Mouse (Mus musculus) heart, postnatal 25 days (tissue): Measurements from ENCODE around the gene Tlx1. TPM values are rescaled to one million over a fixed set of nuclear protein-coding genes. Genes with fewer than 3 reads are reported as not detected.

Source experiments
- total RNA-seq, 2 experiments: library from RNA; stranded (reverse); gene quantifications; 2 replicates each; pipeline ENCODE4 v1.2.3; 2021

Tlx1 gene
- total RNA-seq, 2 experiments from 2014 or later = not detected

Other genes starting within 250 kb of the Tlx1 start
- 10 to 100 TPM; 18.4 to 22.0 TPM for gene Slf2, start 219.5 kb upstream of the Tlx1 start, total RNA-seq
- under 1 TPM; 0.26 to 0.39 TPM for gene Sema4g, start 161.6 kb upstream of the Tlx1 start, total RNA-seq
- 10 to 100 TPM; 27.4 to 28.4 TPM for gene Twnk, start 145.0 kb upstream of the Tlx1 start, total RNA-seq
- 10 to 100 TPM; 54.9 to 55.4 TPM for gene Mrpl43, start 144.2 kb upstream of the Tlx1 start, total RNA-seq
- 10 to 100 TPM; 52.0 to 69.7 TPM for gene Lzts2, start 136.3 kb upstream of the Tlx1 start, total RNA-seq
- gene Pdzd7, start 105.0 kb upstream of the Tlx1 start, total RNA-seq = under 1 TPM in 1 of 2 experiments, not detected in 1; 0.16 TPM
- gene Sfxn3, start 103.2 kb upstream of the Tlx1 start, total RNA-seq = 10 to 100 TPM; 10.7 to 13.9 TPM
- gene Kazald1, start 75.4 kb upstream of the Tlx1 start, total RNA-seq = 1 to 10 TPM; 3.8 to 5.2 TPM
- gene Lbx1, start 85.1 kb downstream of the Tlx1 start, total RNA-seq = under 1 TPM in 1 of 2 experiments, not detected in 1; 0.29 TPM
- 10 to 100 TPM; 15.6 to 20.4 TPM for gene Btrc, start 213.1 kb downstream of the Tlx1 start, total RNA-seq